Mouse (Mus musculus): ENCODE results near the gene Erh.

DNA sequence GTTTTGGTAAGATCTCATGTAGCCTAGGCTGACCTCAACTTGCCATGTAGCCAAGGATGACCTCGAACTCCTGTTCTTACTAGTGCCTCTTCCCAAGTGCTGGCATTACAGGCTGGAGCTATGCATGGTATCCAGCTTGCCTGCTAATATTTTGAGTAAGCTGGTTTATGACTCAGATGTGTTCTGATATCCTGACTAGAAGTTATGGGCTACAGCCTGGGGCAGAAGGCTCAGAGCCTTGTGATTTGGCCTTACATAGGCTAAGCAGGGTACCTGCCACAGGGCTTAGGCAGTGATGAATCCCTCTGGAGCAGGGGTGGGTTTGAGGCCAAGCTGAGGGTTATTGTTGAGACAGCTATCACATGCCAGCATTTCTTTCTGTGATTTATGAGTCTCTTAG is 35.6 kb downstream of the Erh start:
- TF ChIP-seq CTCF (IDR thresholded peaks at IDR 0.05; ENCODE audit: low read depth, low read length) (no peak), GATA1 (IDR thresholded peaks at IDR 0.05; ENCODE audit: borderline replicate concordance, low read length) (no peak), POLR2AphosphoS5 (IDR thresholded peaks at IDR 0.05; ENCODE audit: insufficient replicate concordance, low read depth, low read length) (no peak)
